Mouse (Mus musculus) liver, embryonic 11.5 days (tissue): ENCODE results near the gene Gjb1. TPM values are rescaled to one million over a fixed set of nuclear protein-coding genes. Genes with fewer than 3 reads are reported as not detected.
A peak's percentile ranks its signal among the peaks of the same experiment; 100 is the strongest.
"Not testable (repeated sequence)": the region's sequence is repeated elsewhere in the genome, so short reads cannot be mapped to it uniquely, and the experiment has no call there.

Experiments used
- ATAC-seq: fragments of 200-750 bp; cut with Nextera tagmentation; replicated peaks from 2 replicates; pipeline ENCODE4 v1.8.0; 2017; ENCODE audit warnings: moderate number of reproducible peaks, mild to moderate bottlenecking, moderate TSS enrichment, moderate library complexity; ENCODE audit not compliant: low FRiP score
- DNase-seq: peaks from one replicate; pipeline ENCODE4 v3.0.0-alpha.2; 2017; ENCODE audit warnings: low spot score
- H3K27ac ChIP-seq: fragments of 300-500 bp; sonication (generic); 2 replicates; pipeline ENCODE4 v1.5.1; 2014; ENCODE audit warnings: mild to moderate bottlenecking, low read depth, low read length, control low read depth
- H3K27me3 ChIP-seq: fragments of 300-500 bp; sonication (generic); replicated peaks from 2 replicates; pipeline ENCODE4 v1.6.1; 2014; ENCODE audit warnings: low read length, mixed read lengths; ENCODE audit not compliant: control insufficient read depth, insufficient read depth
- H3K36me3 ChIP-seq: fragments of 300-500 bp; sonication (generic); 2 replicates; pipeline ENCODE4 v1.6.1; 2014; ENCODE audit warnings: mild to moderate bottlenecking, low read length, moderate library complexity, mixed read lengths; ENCODE audit not compliant: control insufficient read depth, insufficient read depth
- H3K4me1 ChIP-seq: fragments of 300-500 bp; sonication (generic); replicated peaks from 2 replicates; pipeline ENCODE4 v1.6.1; 2014; ENCODE audit warnings: low read length, mixed read lengths; ENCODE audit not compliant: control insufficient read depth, insufficient read depth
- H3K4me2 ChIP-seq: fragments of 300-500 bp; sonication (generic); 2 replicates; pipeline ENCODE4 v1.6.1; 2014; ENCODE audit warnings: mild to moderate bottlenecking, control low read depth, moderate library complexity
- H3K4me3 ChIP-seq: fragments of 300-500 bp; sonication (generic); 2 replicates; pipeline ENCODE4 v1.5.1; 2014; ENCODE audit warnings: low read depth, low read length, control low read depth
- H3K9ac ChIP-seq: fragments of 300-500 bp; sonication (generic); 2 replicates; pipeline ENCODE4 v1.6.1; 2014; ENCODE audit warnings: low read depth, low read length, control low read depth
- H3K9me3 ChIP-seq: fragments of 300-500 bp; sonication (generic); 2 replicates; pipeline ENCODE4 v1.6.1; 2016; ENCODE audit warnings: low read length, inconsistent platforms, mixed read lengths; ENCODE audit not compliant: control insufficient read depth
- WGBS: fragments of 180-500 bp; shearing (Covaris S2); extraction: QIAGEN DNeasy Blood & Tissue Kit; methylation state at CpG from one replicate; pipeline ENCODE4 v1.1.7; 2014; 5-methylcytosine and 5-hydroxymethylcytosine counted together
- polyA plus RNA-seq: library from polyadenylated mRNA; unstranded; fragments of >200 nt; fragmentation: Nextera tagmentation; extraction: Ambion mirVana; gene quantifications from 2 replicates; pipeline ENCODE4 v1.2.1, GENCODE M21; 2014

The Gjb1 gene
- polyA plus RNA-seq, 1 experiment from 2014 or later: 34.5 TPM

DNA sequence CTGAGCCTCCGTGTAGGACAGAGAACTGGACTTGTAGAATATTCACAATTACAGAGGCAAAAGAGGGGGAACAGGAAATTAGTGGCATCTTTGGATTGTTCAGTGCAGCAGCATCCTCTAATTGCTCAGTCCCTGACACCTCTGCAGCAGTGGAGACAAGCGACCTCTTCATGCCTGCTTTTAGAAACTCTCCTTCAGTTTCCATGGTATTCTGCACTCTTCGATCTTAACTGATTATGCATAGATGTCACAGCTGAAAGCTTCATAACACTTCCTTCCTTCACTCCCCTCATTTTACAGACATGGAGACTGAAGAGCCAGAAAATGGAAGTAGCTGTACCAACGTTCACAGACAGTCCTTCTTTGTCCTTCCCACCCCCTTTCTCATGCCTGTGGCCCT, 29.7 kb upstream of the Gjb1 start:
- 51% methylated on average over 4 of the region's 4 CpGs for WGBS
- no peak overlapping the region for H3K9ac ChIP-seq
- no peak overlapping the region for H3K4me3 ChIP-seq
- H3K4me1 ChIP-seq: no peaks in the 10 kb centered on the region
- no peak overlapping the region for H3K4me2 ChIP-seq
- no peak overlapping the region for H3K27ac ChIP-seq
- H3K27me3 ChIP-seq: no peaks in the 10 kb centered on the region
- H3K9me3 ChIP-seq: no peaks in the 10 kb centered on the region
- no peak for ATAC-seq
- no peak for DNase-seq
- H3K36me3 ChIP-seq: no peaks in the 10 kb centered on the region

DNA sequence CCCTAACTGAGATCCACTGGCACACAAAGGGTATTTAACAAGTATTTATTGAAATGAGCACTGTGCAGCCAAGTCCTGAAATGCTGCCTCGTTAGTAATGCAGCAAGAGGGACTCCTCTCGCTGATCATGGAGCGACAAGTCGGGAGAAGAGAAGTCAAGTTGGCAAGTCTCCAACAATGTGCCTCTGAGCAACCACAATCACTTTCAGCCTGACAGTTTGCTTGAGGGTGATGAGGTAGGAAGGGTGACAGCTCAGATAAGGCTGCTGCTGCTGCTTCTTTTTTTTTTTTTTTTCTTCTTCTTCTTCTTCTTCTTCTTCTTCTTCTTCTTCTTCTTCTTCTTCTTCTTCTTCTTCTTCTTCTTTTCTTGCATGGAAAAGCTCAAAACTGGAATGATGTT, 25.0 kb upstream of the Gjb1 start:
- H3K4me1 ChIP-seq: no peaks in the 10 kb centered on the region
- no peaks in the 10 kb centered on the region for H3K9me3 ChIP-seq
- no peaks in the 10 kb centered on the region for H3K36me3 ChIP-seq
- 39% methylated on average over 4 of the region's 4 CpGs for WGBS
- peak overlapping the region; percentile 42; the same call in 1 of the 2 replicates for H3K4me2 ChIP-seq
- peak; percentile 61 for ATAC-seq
- H3K9ac ChIP-seq: no peak overlapping the region
- DNase-seq: peak; percentile 32
- no peaks in the 10 kb centered on the region for H3K27me3 ChIP-seq
- no peak overlapping the region for H3K27ac ChIP-seq
- H3K4me3 ChIP-seq: no peak overlapping the region

DNA sequence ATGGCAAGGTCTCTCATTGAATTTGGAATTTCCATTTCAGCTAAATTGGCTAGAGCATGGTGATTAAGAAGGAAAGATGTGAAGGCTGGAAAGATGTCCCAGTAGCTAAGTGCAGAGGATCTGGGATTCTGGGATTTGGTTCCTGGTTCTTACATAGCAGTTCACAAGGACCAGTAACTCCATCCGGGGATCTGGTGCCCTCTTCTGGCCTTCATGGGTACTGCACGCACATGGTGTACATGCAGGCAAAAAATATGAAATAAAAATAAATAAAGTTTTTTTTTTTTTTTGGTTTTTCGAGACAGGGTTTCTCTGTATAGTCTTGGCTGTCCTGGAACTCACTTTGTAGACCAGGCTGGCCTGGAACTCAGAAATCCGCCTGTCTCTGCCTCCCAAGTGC, 17.3 kb upstream of the Gjb1 start:
- not testable (repeated sequence) for H3K9me3 ChIP-seq, H3K4me1 ChIP-seq, H3K36me3 ChIP-seq, H3K4me2 ChIP-seq, H3K4me3 ChIP-seq, H3K9ac ChIP-seq, H3K27me3 ChIP-seq, DNase-seq, H3K27ac ChIP-seq, ATAC-seq
- 54% methylated on average over 3 of the region's 4 CpGs for WGBS

DNA sequence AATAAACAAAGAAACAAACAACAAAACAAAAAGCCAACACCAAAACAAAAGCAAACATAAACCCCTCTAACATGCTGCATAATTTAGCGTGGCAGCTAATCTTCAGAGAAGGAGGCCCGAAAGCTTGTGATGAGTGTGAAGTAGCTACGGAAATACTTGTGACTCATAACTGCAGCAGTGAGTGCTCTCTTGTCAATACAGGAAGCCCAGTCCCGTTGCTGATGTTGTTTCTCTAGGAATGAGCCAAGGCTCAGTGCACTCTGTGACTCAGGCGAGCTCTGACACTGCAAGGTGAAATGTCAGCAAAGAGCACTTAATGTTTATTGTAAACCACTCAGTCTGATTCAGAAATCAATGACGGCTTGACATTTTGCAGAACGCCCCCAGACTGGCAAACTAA, 7.2 kb upstream of the Gjb1 start:
- ATAC-seq (no peak), DNase-seq (no peak)
- no peaks in the 10 kb centered on the region for H3K36me3 ChIP-seq
- WGBS: 56% methylated on average over 7 of the region's 7 CpGs
- H3K9ac ChIP-seq: no peak overlapping the region
- H3K27ac ChIP-seq: no peak overlapping the region
- H3K4me3 ChIP-seq: no peak overlapping the region
- H3K4me2 ChIP-seq: no peak overlapping the region
- H3K27me3 ChIP-seq: peaks cover 6% of the 10 kb centered on the region; the same call in 1 of the 2 replicates
- H3K4me1 ChIP-seq: no peaks in the 10 kb centered on the region
- H3K9me3 ChIP-seq: no peaks in the 10 kb centered on the region

DNA sequence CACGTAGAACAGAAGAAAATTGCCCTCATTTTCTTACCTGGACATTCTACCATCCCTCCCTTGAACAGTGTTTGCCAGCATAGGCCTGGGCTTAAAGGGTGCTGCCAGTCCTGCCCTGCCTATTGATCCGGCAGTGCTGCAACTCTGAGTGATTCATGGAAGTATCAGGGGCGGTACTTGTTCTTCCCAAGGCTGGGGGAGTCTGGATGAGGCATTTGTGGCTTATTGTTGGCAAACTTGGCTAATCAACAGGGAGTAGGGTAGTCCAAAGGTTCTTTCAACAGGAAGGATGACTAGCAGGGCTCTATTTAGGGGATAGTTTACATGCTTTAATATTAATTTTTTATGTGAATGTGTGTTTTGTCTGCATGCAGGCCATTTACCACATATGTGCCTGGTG, 5.6 kb upstream of the Gjb1 start:
- no peak for ATAC-seq
- no peaks in the 10 kb centered on the region for H3K4me1 ChIP-seq
- 76% methylated on average over 3 of the region's 3 CpGs for WGBS
- H3K4me2 ChIP-seq: no peak overlapping the region
- no peak for DNase-seq
- no peaks in the 10 kb centered on the region for H3K9me3 ChIP-seq
- H3K9ac ChIP-seq: no peak overlapping the region
- peaks cover 8% of the 10 kb centered on the region; the same call in 1 of the 2 replicates for H3K27me3 ChIP-seq
- H3K27ac ChIP-seq: no peak overlapping the region
- H3K4me3 ChIP-seq: no peak overlapping the region
- no peaks in the 10 kb centered on the region for H3K36me3 ChIP-seq

DNA sequence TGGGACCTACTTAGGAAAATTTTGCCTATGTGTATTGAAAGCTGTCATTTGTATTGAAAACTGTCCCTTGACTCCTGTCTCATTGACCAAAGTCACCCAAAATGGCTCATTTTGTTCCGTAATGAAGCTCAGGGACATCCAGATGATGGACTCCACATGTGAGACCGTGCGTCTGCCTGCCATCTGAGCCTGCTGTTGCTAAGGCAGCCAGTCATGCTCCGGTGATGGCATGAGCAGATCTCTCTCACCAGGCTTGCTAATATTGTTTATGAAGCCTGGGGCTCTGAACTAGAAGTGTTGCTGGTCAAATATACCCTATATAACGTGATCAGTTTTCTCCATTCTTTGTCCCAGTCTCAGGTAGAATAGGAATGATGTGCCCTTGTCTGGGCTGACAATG, 3.2 kb upstream of the Gjb1 start:
- no peaks in the 10 kb centered on the region for H3K4me1 ChIP-seq
- DNase-seq (no peak), ATAC-seq (no peak)
- H3K36me3 ChIP-seq: no peaks in the 10 kb centered on the region
- H3K9ac ChIP-seq: no peak overlapping the region
- no peak overlapping the region for H3K4me3 ChIP-seq
- no peaks in the 10 kb centered on the region for H3K9me3 ChIP-seq
- no peak overlapping the region for H3K27ac ChIP-seq
- WGBS: 79% methylated on average over 5 of the region's 5 CpGs
- H3K4me2 ChIP-seq: no peak overlapping the region
- peaks cover 10% of the 10 kb centered on the region; the same call in 1 of the 2 replicates for H3K27me3 ChIP-seq

DNA sequence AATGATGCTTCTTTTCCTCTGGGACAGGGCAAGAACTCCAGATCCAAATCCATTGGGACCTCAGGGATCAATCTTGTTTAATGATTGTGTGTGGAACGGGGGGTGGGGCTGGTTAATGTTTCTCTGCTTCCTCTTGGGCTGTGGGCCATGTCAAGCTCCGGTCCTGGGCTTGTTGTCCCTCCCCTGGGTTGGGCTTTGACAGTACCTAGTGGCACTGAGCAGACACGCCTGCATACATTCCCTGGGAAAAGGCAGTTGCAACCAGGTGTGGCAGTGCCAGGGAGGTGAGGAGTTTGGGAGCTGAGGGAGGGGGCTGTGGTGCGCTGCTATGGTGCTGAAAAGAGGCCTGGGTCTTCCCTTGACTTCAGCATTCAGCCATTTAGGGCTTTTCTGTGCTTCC, 898 bp downstream of the Gjb1 start:
- Histone ChIP-seq H3K36me3 (no peaks in the 10 kb centered on the region), H3K4me1 (no peaks in the 10 kb centered on the region), H3K27me3 (peaks cover 6% of the 10 kb centered on the region), H3K9me3 (no peaks in the 10 kb centered on the region), H3K27ac (no peak overlapping the region), H3K9ac (no peak overlapping the region), H3K4me3 (peak overlapping the region; percentile 11; the same call in 1 of the 2 replicates), H3K4me2 (peak overlapping the region; percentile 4; the same call in 1 of the 2 replicates)
- DNase-seq (no peak), ATAC-seq (no peak; the same call in 1 of the 2 replicates)
- 54% methylated on average over 4 of the region's 4 CpGs for WGBS

DNA sequence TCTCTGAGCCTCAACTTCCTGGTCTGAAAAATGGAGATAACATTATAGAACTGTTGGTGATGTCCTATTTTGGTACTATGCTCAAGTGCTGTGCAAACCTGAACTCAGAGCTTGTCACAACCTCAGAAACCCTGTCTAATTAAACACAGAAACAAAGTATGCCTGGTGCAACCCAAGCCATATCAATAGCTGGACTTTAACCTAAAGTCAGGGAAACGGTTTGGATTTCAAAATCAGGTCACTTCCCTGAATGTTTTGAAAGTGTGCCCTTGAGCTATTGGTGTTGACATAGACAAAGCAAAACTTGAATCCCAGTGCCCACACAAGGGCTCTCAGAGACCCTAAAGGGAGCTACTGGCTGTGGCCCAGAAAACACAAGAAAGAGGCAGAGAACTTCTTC, 3.6 kb downstream of the Gjb1 start:
- H3K9me3 ChIP-seq: no peaks in the 10 kb centered on the region
- H3K4me1 ChIP-seq: no peaks in the 10 kb centered on the region
- H3K27ac ChIP-seq: no peak overlapping the region
- no peak for ATAC-seq
- H3K4me3 ChIP-seq: no peak overlapping the region
- DNase-seq: no peak
- H3K36me3 ChIP-seq: no peaks in the 10 kb centered on the region
- WGBS: 41% methylated on average over 1 of the region's 1 CpGs
- H3K4me2 ChIP-seq: no peak overlapping the region
- H3K9ac ChIP-seq: no peak overlapping the region
- H3K27me3 ChIP-seq: peaks cover 32% of the 10 kb centered on the region

DNA sequence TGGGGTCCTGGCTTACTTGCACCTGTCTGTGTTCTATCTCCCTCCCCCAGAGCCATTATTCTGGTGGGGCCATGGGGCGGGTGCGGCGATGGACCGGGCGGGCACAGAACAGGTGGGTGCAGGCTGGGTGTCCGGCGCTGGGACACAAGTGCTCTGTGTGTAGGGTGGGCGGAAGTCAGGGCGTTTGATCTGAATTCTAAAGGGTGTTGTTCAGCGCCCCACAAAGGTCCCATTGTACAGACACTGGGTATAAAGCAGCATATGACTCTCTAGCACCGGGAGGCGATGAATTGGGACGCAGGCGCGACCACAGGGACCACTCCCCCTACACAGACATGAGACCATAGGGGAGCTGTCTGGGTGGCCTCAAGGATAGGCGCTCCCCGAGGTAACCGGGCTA, 7.3 kb downstream of the Gjb1 start:
- Histone ChIP-seq H3K36me3 (no peaks in the 10 kb centered on the region), H3K4me3 (no peak overlapping the region), H3K27me3 (peaks cover 41% of the 10 kb centered on the region), H3K27ac (no peak overlapping the region), H3K9ac (no peak overlapping the region), H3K4me1 (no peaks in the 10 kb centered on the region), H3K4me2 (no peak overlapping the region), H3K9me3 (no peaks in the 10 kb centered on the region)
- 35% methylated on average over 18 of the region's 18 CpGs for WGBS
- DNase-seq (no peak), ATAC-seq (no peak)
